ENCODE assay signal across 23 mouse cellular contexts in genomic region chr14:31420562-31420961, GRCm38 (mm10). TPM values are rescaled to one million over a fixed set of nuclear protein-coding genes. Genes with fewer than 3 reads are reported as not detected.
A peak's percentile ranks its signal among the peaks of the same experiment; 100 is the strongest.
DNase-seq lines count a peak whose midpoint lies in the region; ATAC-seq and TF ChIP-seq lines count a peak whose summit lies in the region.
"Had no signal": no experiment of that assay in that cellular context is flagged by ENCODE, and none has a peak within 500 bp of the region (broad histone marks: within the 10 kb centered on the region; RNA-seq: fewer than 3 reads in every experiment).

No protein-coding gene starts in this region.

- peaks cover 2% of the 10 kb centered on the region; the same call in 1 of the 2 replicates for H3K9me3 ChIP-seq in hindbrain, embryonic 13.5 days
- H3K9me3 ChIP-seq in hindbrain, embryonic 14.5 days (ENCODE audit: control insufficient read depth, low read length), result no peaks in the 10 kb centered on the region
- no peaks in the 10 kb centered on the region for H3K9me3 ChIP-seq in limb, embryonic 14.5 days (ENCODE audit: control insufficient read depth, low read length)
- no peaks in the 10 kb centered on the region for H3K9me3 ChIP-seq in limb, embryonic 10.5 days (replicated peaks)
- no peaks in the 10 kb centered on the region for H3K9me3 ChIP-seq in midbrain, postnatal 0 days (ENCODE audit: low read length)
- H3K9me3 ChIP-seq: forebrain, embryonic 12.5 days; liver, embryonic 13.5 days; stomach, embryonic 15.5 days had no signal

- no peak overlapping the region for H3K4me3 ChIP-seq in hindbrain, embryonic 13.5 days
- H3K4me3 ChIP-seq in hindbrain, embryonic 14.5 days (replicated peaks; ENCODE audit: low read length), result no peak overlapping the region
- no peak overlapping the region for H3K4me3 ChIP-seq in limb, embryonic 14.5 days (replicated peaks; ENCODE audit: low read length)
- no peak overlapping the region for H3K4me3 ChIP-seq in limb, embryonic 10.5 days
- H3K4me3 ChIP-seq in midbrain, postnatal 0 days (ENCODE audit: low read depth, low read length), result no peak overlapping the region
- H3K4me3 ChIP-seq: forebrain, embryonic 12.5 days; heart, adult 2 months; liver, embryonic 13.5 days; neural tube, embryonic 12.5 days; stomach, embryonic 15.5 days had no signal

- no peak for TF ChIP-seq CTCF in midbrain, postnatal 0 days (IDR thresholded peaks at IDR 0.05)

- peaks cover 19% of the 10 kb centered on the region for H3K36me3 ChIP-seq in hindbrain, embryonic 13.5 days
- H3K36me3 ChIP-seq in hindbrain, embryonic 14.5 days (replicated peaks; ENCODE audit: control insufficient read depth, insufficient read depth), result peaks cover 17% of the 10 kb centered on the region
- peaks cover 4% of the 10 kb centered on the region for H3K36me3 ChIP-seq in limb, embryonic 14.5 days (ENCODE audit: control insufficient read depth, insufficient read depth, low read length)
- peaks cover 66% of the 10 kb centered on the region for H3K36me3 ChIP-seq in limb, embryonic 10.5 days
- no peaks in the 10 kb centered on the region for H3K36me3 ChIP-seq in midbrain, postnatal 0 days (ENCODE audit: insufficient read depth, low read length)
- H3K36me3 ChIP-seq: stomach, embryonic 15.5 days had no signal

- DNase-seq in adrenal gland, postnatal 14 days, result peak; percentile 4
- DNase-seq in adrenal gland, postnatal 36 days, result no peak
- no peak for DNase-seq in hindbrain, embryonic 14.5 days (ENCODE audit: low spot score)
- DNase-seq in limb, embryonic 14.5 days (ENCODE audit: low spot score), result no peak
- no peak for DNase-seq in limb, embryonic 10.5 days (ENCODE audit: low spot score)
- peak; percentile 82 for DNase-seq in A20 (ENCODE audit: low read depth, low spot score)
- DNase-seq in midbrain, postnatal 0 days (ENCODE audit: low spot score), result no peak
- DNase-seq: adrenal gland, postnatal 25 days; cerebellum, adult 8-10 months; gastrocnemius, postnatal 14 days; heart, adult 2 months; heart, postnatal 10 days; liver, embryonic 13.5 days; right cerebral cortex, adult 18-20 months; thymus, adult 18-20 months; thymus, postnatal 4 days had no signal

- TF ChIP-seq POLR2A in limb, embryonic 14.5 days (IDR thresholded peaks at IDR 0.05; ENCODE audit: borderline replicate concordance, extremely low read depth, insufficient read depth, insufficient read length), result no peak

- H3K27ac ChIP-seq in hindbrain, embryonic 13.5 days, result 0 out of 2 replicates have a peak overlapping the region, but pooled peaks have one; percentile 1
- H3K27ac ChIP-seq in hindbrain, embryonic 14.5 days, result no peak overlapping the region
- peak overlapping the region; percentile 38; the same call in 1 of the 2 replicates for H3K27ac ChIP-seq in limb, embryonic 14.5 days (replicated peaks; ENCODE audit: low read depth, low read length)
- H3K27ac ChIP-seq in limb, embryonic 10.5 days, result no peak overlapping the region
- no peak overlapping the region for H3K27ac ChIP-seq in midbrain, postnatal 0 days (ENCODE audit: low read depth, low read length)
- H3K27ac ChIP-seq: forebrain, embryonic 12.5 days; heart, adult 2 months; neural tube, embryonic 12.5 days; stomach, embryonic 15.5 days had no signal

- WGBS in hindbrain, embryonic 13.5 days, result 87% methylated on average over 7 of the region's 7 CpGs
- WGBS in hindbrain, embryonic 14.5 days, result 91% methylated on average over 7 of the region's 7 CpGs
- 79% methylated on average over 7 of the region's 7 CpGs for WGBS in limb, embryonic 14.5 days
- WGBS in limb, embryonic 10.5 days, result 93% methylated on average over 7 of the region's 7 CpGs
- 92% methylated on average over 7 of the region's 7 CpGs for WGBS in midbrain, postnatal 0 days

- peaks cover 41% of the 10 kb centered on the region for H3K4me1 ChIP-seq in hindbrain, embryonic 13.5 days (replicated peaks)
- peaks cover 21% of the 10 kb centered on the region for H3K4me1 ChIP-seq in hindbrain, embryonic 14.5 days (replicated peaks; ENCODE audit: control insufficient read depth, insufficient read depth, low read length)
- H3K4me1 ChIP-seq in limb, embryonic 14.5 days (ENCODE audit: control insufficient read depth, insufficient read depth, low read length), result no peaks in the 10 kb centered on the region
- peaks cover 25% of the 10 kb centered on the region for H3K4me1 ChIP-seq in limb, embryonic 10.5 days
- H3K4me1 ChIP-seq in midbrain, postnatal 0 days (ENCODE audit: insufficient read depth, low read length), result peaks cover 2% of the 10 kb centered on the region; the same call in 1 of the 2 replicates

- no peak for ATAC-seq in hindbrain, embryonic 13.5 days (ENCODE audit: low FRiP score)
- ATAC-seq in hindbrain, embryonic 14.5 days (ENCODE audit: low FRiP score), result no peak
- no peak for ATAC-seq in limb, embryonic 14.5 days (ENCODE audit: low FRiP score, low read depth)
- ATAC-seq in midbrain, postnatal 0 days (ENCODE audit: low FRiP score), result no peak
- ATAC-seq: hindbrain, embryonic 16.5 days; intestine, postnatal 0 days had no signal

- H3K9ac ChIP-seq in hindbrain, embryonic 13.5 days, result no peak overlapping the region
- no peak overlapping the region for H3K9ac ChIP-seq in hindbrain, embryonic 14.5 days
- no peak overlapping the region for H3K9ac ChIP-seq in limb, embryonic 14.5 days (ENCODE audit: low read depth, low read length, severe bottlenecking)
- no peak overlapping the region for H3K9ac ChIP-seq in midbrain, postnatal 0 days (replicated peaks; ENCODE audit: low read length, poor library complexity, severe bottlenecking)
- H3K9ac ChIP-seq: forebrain, embryonic 12.5 days; liver, embryonic 13.5 days; neural tube, embryonic 12.5 days; stomach, embryonic 15.5 days had no signal

- H3K27me3 ChIP-seq in hindbrain, embryonic 13.5 days, result no peaks in the 10 kb centered on the region
- H3K27me3 ChIP-seq in hindbrain, embryonic 14.5 days (ENCODE audit: control insufficient read depth, insufficient read depth, low read length), result no peaks in the 10 kb centered on the region
- no peaks in the 10 kb centered on the region for H3K27me3 ChIP-seq in limb, embryonic 14.5 days (ENCODE audit: control insufficient read depth, insufficient read depth, low read length)
- no peaks in the 10 kb centered on the region for H3K27me3 ChIP-seq in limb, embryonic 10.5 days (ENCODE audit: low read depth, poor library complexity, severe bottlenecking)
- no peaks in the 10 kb centered on the region for H3K27me3 ChIP-seq in midbrain, postnatal 0 days (ENCODE audit: insufficient read depth, low read length)
- H3K27me3 ChIP-seq: forebrain, embryonic 12.5 days; liver, embryonic 13.5 days; neural tube, embryonic 12.5 days; stomach, embryonic 15.5 days had no signal

- H3K4me2 ChIP-seq in hindbrain, embryonic 13.5 days, result no peak overlapping the region
- no peak overlapping the region for H3K4me2 ChIP-seq in hindbrain, embryonic 14.5 days (replicated peaks)
- H3K4me2 ChIP-seq in limb, embryonic 14.5 days (replicated peaks; ENCODE audit: low read depth, low read length, severe bottlenecking), result no peak overlapping the region
- H3K4me2 ChIP-seq in midbrain, postnatal 0 days (ENCODE audit: low read depth, low read length, poor library complexity, severe bottlenecking), result no peak overlapping the region
- H3K4me2 ChIP-seq: forebrain, embryonic 12.5 days; liver, embryonic 13.5 days; midbrain, embryonic 11.5 days; stomach, embryonic 15.5 days had no signal

RNA-seq across cellular contexts. Expression of gene Sh3bp5, which starts 15.3 kb away (rescaled TPM):
- total RNA-seq in adrenal gland, postnatal 14 days (2021), result 123 and 142 TPM in 2 replicates
- 100 to 1,000 TPM; 147 to 211 TPM for total RNA-seq in adrenal gland, postnatal 36 days (2021)
- polyA plus RNA-seq in hindbrain, embryonic 13.5 days (2015; fragmentation: Nextera tagmentation; extraction: Ambion mirVana), result 140 and 142 TPM in 2 replicates
- polyA plus RNA-seq in hindbrain, embryonic 14.5 days (2014; fragmentation: Nextera tagmentation; extraction: Ambion mirVana), result 86.9 and 93.7 TPM in 2 replicates
- polyA plus RNA-seq in limb, embryonic 14.5 days (2012; rRNA removed), result 37.4 and 49.1 TPM in 2 replicates
- 22.2 and 28.4 TPM in 2 replicates for polyA plus RNA-seq in limb, embryonic 14.5 days (2014; fragmentation: Nextera tagmentation; extraction: Ambion mirVana)
- 43.0 and 47.9 TPM in 2 replicates for polyA plus RNA-seq in limb, embryonic 10.5 days (2016; fragmentation: Nextera tagmentation; extraction: Ambion mirVana)
- total RNA-seq in midbrain, postnatal 0 days (2014; rRNA removed), result 61.7 and 76.5 TPM in 2 replicates
- 141 and 165 TPM in 2 replicates for polyA plus RNA-seq in midbrain, postnatal 0 days (2015; fragmentation: Nextera tagmentation; extraction: Ambion mirVana)

Comparison
In these comparisons a context has a peak if more than half of its experiments do, and no peak if none do; other contexts are left out.
1. DNase-seq: peak in adrenal gland, postnatal 14 days (single experiment) and A20 (single experiment); none in adrenal gland, postnatal 36 days (0 of 2), hindbrain, embryonic 14.5 days (single experiment), limb, embryonic 14.5 days (single experiment), limb, embryonic 10.5 days (single experiment) and midbrain, postnatal 0 days (single experiment).
2. H3K27ac ChIP-seq: peak in hindbrain, embryonic 13.5 days (single experiment) and limb, embryonic 14.5 days (single experiment); none in hindbrain, embryonic 14.5 days (single experiment), limb, embryonic 10.5 days (single experiment) and midbrain, postnatal 0 days (single experiment).